Mouse (Mus musculus) megakaryocyte, embryonic 14.5 days (primary cell): Measurements from ENCODE around the gene Bhlhe41. TPM values are rescaled to one million over a fixed set of nuclear protein-coding genes. Genes with fewer than 3 reads are reported as not detected.
A peak's percentile ranks its signal among the peaks of the same experiment; 100 is the strongest.

Experiments
- H3K27me3 ChIP-seq: replicated peaks from 2 replicates; pipeline ENCODE3; 2012; ENCODE audit warnings: inconsistent platforms
- H3K36me3 ChIP-seq: replicated peaks from 2 replicates; pipeline ENCODE3; 2012; ENCODE audit warnings: low read length, inconsistent platforms, mixed read lengths
- H3K4me1 ChIP-seq: 2 replicates; pipeline ENCODE4 v1.6.1; 2012; ENCODE audit warnings: inconsistent platforms
- H3K4me3 ChIP-seq: replicated peaks from 2 replicates; pipeline ENCODE3; 2012; ENCODE audit warnings: moderate library complexity, mild to moderate bottlenecking, inconsistent platforms
- H3K9me3 ChIP-seq: 2 replicates; pipeline ENCODE4 v1.6.1; 2012; ENCODE audit warnings: inconsistent platforms
- FLI1 ChIP-seq: IDR thresholded peaks from 2 replicates; pipeline ENCODE4 v1.6.1; 2012; ENCODE audit warnings: low read length, inconsistent platforms, mixed read lengths
- GATA1 ChIP-seq: IDR thresholded peaks from 3 replicates; pipeline ENCODE4 v1.6.1; 2012; ENCODE audit warnings: mixed read lengths, low read length, inconsistent platforms, borderline replicate concordance
- polyA plus RNA-seq: library from polyadenylated mRNA; stranded (reverse); fragments of >175 nt; gene quantifications from 2 replicates; pipeline ENCODE4 v1.2.3, GENCODE M21; 2012; ENCODE audit warnings: low replicate concordance; ENCODE audit not compliant: insufficient read depth

Bhlhe41 gene
- polyA plus RNA-seq, 1 experiment = 4.1 TPM

GRCm38 (mm10) chr6:145873354-145873753, 8.0 kb upstream of the Bhlhe41 start:
- Histone ChIP-seq H3K36me3 (no peaks in the 10 kb centered on the region), H3K27me3 (peaks cover 64% of the 10 kb centered on the region), H3K4me3 (no peak overlapping the region), H3K9me3 (0 out of 2 replicates have a peak, but pooled peaks cover 3% of the 10 kb centered on the region), H3K4me1 (peaks cover 38% of the 10 kb centered on the region)
- TF ChIP-seq GATA1 (no peak), FLI1 (no peak)

- H3K4me3 ChIP-seq = no peak overlapping the region
- H3K4me1 ChIP-seq = peaks cover 42% of the 10 kb centered on the region
- 0 out of 2 replicates have a peak, but pooled peaks cover 9% of the 10 kb centered on the region for H3K9me3 ChIP-seq
- H3K27me3 ChIP-seq = peaks cover 73% of the 10 kb centered on the region
- H3K36me3 ChIP-seq = no peaks in the 10 kb centered on the region
- TF ChIP-seq FLI1 (no peak), GATA1 (no peak)
Measured at GRCm38 (mm10) chr6:145872010-145872409, 6.7 kb upstream of the Bhlhe41 start.

GRCm38 (mm10) chr6:145870991-145871390, 5.6 kb upstream of the Bhlhe41 start:
- Histone ChIP-seq H3K9me3 (0 out of 2 replicates have a peak, but pooled peaks cover 9% of the 10 kb centered on the region), H3K4me3 (no peak overlapping the region), H3K4me1 (peaks cover 42% of the 10 kb centered on the region), H3K27me3 (peaks cover 81% of the 10 kb centered on the region), H3K36me3 (no peaks in the 10 kb centered on the region)
- TF ChIP-seq GATA1 (no peak), FLI1 (no peak)

GRCm38 (mm10) chr6:145867111-145867510, 1.8 kb upstream of the Bhlhe41 start:
- Histone ChIP-seq H3K9me3 (0 out of 2 replicates have a peak, but pooled peaks cover 9% of the 10 kb centered on the region), H3K4me3 (no peak overlapping the region), H3K4me1 (peaks cover 59% of the 10 kb centered on the region), H3K36me3 (no peaks in the 10 kb centered on the region), H3K27me3 (peaks cover 90% of the 10 kb centered on the region)
- TF ChIP-seq GATA1 = no peak
- TF ChIP-seq FLI1 = no peak

- Histone ChIP-seq H3K4me3 (peak overlapping the region; percentile 97), H3K27me3 (peaks cover 82% of the 10 kb centered on the region), H3K36me3 (no peaks in the 10 kb centered on the region), H3K4me1 (peaks cover 64% of the 10 kb centered on the region), H3K9me3 (0 out of 2 replicates have a peak, but pooled peaks cover 9% of the 10 kb centered on the region)
- TF ChIP-seq FLI1 = no peak
Measured at GRCm38 (mm10) chr6:145865886-145866851, 811 bp upstream of the Bhlhe41 start.

GRCm38 (mm10) chr6:145864171-145864570, 1.2 kb downstream of the Bhlhe41 start:
- H3K4me1 ChIP-seq = peaks cover 84% of the 10 kb centered on the region
- peaks cover 66% of the 10 kb centered on the region for H3K27me3 ChIP-seq
- TF ChIP-seq FLI1 (no peak), GATA1 (no peak)
- H3K9me3 ChIP-seq = 0 out of 2 replicates have a peak, but pooled peaks cover 8% of the 10 kb centered on the region
- H3K4me3 ChIP-seq = peak overlapping the region; percentile 97
- H3K36me3 ChIP-seq = peaks cover 3% of the 10 kb centered on the region

GRCm38 (mm10) chr6:145863065-145863971, 2.0 kb downstream of the Bhlhe41 start:
- Histone ChIP-seq H3K4me1 (peaks cover 91% of the 10 kb centered on the region), H3K36me3 (peaks cover 7% of the 10 kb centered on the region), H3K27me3 (peaks cover 58% of the 10 kb centered on the region), H3K9me3 (0 out of 2 replicates have a peak, but pooled peaks cover 6% of the 10 kb centered on the region), H3K4me3 (peak overlapping the region; percentile 97)
- no peak for TF ChIP-seq GATA1
- no peak for TF ChIP-seq FLI1

- Histone ChIP-seq H3K36me3 (peaks cover 13% of the 10 kb centered on the region), H3K4me1 (peaks cover 91% of the 10 kb centered on the region), H3K27me3 (peaks cover 51% of the 10 kb centered on the region), H3K9me3 (0 out of 2 replicates have a peak, but pooled peaks cover under 1% of the 10 kb centered on the region), H3K4me3 (peak overlapping the region; percentile 97)
- TF ChIP-seq GATA1 (no peak), FLI1 (no peak)
Measured at GRCm38 (mm10) chr6:145862739-145863064, 2.7 kb downstream of the Bhlhe41 start.

GRCm38 (mm10) chr6:145862321-145862720, 3.0 kb downstream of the Bhlhe41 start:
- Histone ChIP-seq H3K4me3 (peak overlapping the region; percentile 97), H3K4me1 (peaks cover 91% of the 10 kb centered on the region), H3K9me3 (no peaks in the 10 kb centered on the region), H3K36me3 (peaks cover 17% of the 10 kb centered on the region), H3K27me3 (peaks cover 49% of the 10 kb centered on the region)
- TF ChIP-seq FLI1 (no peak), GATA1 (no peak)
